Mouse (Mus musculus): Measurements from ENCODE around the gene Wwox.

Gene Wwox

DNA sequence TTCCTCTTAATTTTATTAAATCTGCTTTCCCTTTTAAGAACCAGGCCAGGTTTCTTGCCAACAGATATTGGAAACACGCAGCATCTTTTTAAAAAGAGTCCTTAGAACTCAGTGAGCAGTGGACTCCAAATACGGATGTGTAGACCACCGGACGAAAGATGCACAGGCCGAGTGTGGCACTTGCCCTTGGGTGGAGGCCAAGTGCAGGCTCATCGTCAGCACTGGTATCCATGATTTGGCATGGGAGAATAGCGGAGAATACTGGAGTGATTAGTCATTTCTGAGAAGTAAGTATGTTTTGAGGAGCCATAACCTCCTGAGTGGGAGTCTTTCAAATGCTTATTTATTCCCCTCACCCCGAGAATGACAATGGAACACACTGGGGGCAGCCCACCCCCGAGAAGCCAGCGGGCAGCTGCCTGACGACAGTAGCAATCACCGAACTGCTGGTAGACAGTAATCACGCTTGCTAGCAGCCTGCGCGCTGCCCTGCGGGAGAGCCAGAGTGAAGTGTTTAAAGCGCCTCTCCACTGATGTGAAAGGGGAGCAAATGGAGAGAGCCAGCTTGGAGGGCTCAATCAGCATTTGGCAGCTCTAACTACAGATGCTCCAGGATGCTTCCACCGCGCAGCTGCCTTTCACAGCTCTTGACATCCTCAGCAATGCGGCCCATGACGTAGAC lies 29.2 kb downstream of the Wwox start:
- DNase-seq (ENCODE audit: low spot score in 2 of 2): no peak

DNA sequence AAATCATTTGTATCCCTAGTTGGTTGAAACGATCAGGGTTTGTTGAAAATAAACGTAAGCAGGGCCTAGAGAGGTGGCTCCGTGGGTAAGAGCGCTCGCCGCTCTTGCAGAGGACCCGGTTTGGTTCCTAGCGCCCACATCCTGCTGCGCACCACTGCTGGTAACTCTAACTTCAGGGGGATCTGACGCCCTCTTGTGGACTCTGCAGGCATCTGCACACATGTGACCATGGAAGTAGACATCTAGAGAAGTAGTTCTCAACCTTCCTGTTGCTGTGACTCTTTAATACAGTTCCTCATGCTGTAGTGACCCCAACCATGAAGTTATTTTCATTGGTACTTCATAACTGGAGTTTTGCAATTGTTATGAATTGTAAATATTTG lies 29.7 kb downstream of the Wwox start:
- DNase-seq (ENCODE audit: low spot score in 2 of 2): no peak

DNA sequence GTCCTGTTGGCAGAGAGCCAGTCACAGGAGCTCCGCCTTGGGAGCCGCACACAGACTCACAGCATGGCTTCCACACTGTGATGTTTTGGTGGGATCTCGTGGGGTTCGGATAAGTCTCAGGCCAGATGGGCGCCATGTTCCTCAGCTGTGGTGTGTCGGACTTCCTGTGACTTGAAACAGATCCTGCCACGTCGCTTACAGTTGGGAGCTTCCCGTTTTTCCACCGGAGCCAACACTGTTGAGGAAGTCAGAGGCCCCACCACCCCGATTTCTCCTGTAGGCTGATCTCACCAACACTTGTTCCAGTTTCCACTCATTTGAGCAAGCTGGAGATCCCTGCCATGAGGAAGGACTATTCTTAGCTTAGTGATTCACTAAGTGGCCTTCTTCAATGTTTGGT lies 34.1 kb downstream of the Wwox start:
- no peak for DNase-seq (ENCODE audit: low spot score in 2 of 2)

DNA sequence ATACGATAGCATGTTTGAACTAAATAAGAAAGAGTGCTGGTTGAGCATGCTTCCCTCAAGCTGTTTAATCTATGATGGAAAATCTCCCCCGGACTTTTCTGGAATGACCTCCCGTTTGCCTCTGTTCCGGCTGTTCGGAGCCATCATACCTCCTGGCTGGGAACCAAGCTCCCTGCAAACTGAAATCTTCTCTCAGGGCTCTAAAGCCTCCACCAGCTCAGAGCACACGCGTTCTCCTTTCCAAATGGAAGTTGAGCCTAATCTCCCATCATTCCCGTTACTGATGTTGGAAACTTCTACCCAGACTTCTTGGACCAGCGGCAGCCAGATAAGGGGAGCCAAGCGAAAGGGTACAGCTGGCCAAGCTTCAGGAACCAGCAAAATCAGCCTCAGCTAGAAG lies 37.5 kb downstream of the Wwox start:
- no peak for DNase-seq (ENCODE audit: low spot score in 2 of 2)

DNA sequence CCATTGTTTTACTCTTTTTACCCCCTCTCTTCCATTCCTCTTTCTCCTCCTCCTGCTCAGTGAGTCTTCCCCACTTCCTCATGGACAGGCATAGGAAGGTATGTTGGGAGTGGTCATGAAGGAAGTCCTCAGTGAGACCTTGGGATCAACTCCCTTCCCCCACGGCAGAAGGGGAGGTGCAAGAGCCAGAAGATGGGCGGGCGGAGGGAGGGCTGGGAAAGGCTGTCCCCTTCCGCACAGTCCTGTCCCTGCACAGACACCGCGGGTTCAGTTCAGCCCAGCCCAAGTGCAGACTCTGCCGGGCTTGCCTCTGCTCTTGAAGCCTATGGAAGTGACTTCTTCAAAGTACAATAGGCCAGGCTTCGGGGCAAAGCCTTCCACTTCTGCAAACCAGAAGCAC lies 38.3 kb downstream of the Wwox start:
- DNase-seq (ENCODE audit: low spot score in 2 of 2): no peak

DNA sequence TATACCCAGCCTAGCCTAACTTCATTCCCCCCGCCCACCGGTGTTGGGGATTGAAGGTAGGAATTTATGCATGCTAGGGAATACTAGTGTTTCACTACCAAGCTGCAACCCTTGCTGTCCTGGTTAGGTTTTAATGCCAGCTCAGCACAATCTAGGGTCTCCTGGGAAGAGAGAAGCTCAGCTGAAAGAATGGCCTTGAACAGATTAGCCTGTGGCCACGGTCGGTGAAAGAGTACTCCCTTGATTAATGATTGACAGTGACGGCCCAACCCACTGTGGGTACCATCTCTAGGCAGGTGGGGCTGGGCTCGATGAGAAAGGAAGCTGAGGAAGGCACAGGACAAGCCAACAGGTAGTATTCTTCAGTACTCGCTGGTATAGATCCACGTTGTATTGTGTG lies 40.3 kb downstream of the Wwox start:
- no peak for DNase-seq (ENCODE audit: low spot score in 2 of 2)

DNA sequence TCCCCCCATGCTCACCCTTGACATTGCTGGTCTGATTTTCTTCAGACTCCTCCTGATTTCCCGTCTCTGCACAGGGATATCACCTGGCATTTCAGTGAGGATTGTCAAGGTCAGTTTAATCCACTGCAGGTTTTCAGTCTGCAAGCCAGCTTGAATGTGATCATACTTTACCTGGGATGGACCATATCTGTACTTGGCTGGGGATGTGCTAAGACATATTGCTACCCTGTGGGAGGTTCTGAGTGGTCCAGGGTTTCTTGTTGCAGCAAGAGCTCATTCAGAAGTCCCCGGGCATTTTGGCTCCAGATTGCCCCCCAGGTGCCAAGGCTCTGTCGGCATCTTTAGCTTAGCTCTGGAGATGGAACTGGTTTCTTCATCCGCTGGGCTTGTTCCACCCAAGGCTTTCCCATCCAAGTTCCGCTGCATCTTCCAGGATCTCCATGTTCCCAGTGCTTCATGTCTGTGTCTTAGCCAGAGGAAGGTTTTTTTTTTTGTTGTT lies 52.3 kb downstream of the Wwox start:
- no peak for DNase-seq (ENCODE audit: low spot score in 2 of 2)

DNA sequence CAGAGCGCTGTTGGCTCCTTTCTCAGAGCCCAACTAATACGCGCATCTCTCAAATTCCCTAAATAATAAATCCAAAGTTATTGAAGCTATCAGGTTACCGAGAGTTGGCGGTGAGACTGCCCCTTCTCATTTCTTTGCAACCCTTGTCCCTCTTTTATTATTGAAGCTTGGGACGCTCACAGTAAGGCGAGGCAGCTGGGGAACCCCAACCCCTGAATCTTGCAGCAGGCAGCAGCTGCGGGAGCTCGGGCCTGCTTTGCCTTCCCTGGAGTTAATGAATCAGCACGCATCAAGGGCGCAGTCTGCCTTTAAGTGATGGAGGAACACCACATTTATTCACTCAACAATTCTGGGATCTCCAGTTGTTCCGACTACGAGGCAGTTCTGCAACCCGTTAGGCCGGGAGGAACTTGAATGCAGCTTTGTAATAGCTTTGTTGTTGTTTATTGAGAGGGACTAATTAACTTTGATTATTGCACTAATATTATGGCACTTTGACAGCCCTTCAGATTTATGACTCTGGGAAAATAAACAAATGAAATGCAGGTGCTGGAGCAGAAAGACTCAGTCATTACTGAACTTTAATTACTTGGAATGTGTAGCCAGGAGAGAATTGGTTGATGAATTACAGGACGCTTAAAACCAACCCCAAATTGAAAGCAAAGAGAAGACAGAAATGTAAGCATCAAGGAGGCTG lies 60.1 kb downstream of the Wwox start:
- no peak for DNase-seq (ENCODE audit: low spot score in 2 of 2)

DNA sequence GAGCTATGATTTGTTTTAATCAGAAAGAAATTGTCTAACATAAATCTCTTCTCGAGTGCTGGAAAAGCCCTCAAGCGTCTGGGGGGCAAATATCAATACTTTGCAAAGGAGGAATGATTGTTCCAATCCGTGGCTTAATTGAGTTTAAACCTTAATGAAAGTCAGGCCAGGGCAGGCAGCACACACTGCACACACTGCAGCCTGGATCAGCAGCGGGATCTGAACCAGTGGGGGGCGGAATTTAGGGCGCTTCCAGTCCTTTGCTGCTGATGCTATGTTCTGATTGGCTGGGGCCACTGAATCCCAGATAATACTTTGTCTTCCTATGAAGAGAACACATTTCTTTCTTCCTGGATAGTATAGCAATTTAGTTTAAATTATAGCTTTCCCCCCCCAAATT lies 62.5 kb downstream of the Wwox start:
- no peak for DNase-seq (ENCODE audit: low spot score in 2 of 2)

DNA sequence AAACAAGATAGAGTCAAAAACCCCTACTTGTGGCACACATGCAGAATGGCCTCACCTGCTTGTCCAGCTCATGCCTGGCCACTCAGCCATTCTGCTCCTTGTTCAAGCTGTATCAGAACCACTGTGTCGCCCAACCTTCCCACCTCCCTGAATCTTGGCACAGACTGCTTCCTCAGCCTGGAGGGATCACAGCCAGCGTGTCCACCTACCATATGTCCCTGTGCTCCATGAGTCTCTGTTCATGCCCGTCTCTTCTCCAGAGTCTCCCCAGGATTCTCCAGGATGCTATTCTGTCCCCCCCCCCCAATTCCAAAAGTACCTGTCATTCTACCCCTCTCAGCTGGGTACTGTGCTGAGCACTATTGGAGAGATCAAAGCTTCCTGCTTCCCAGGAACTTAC lies 63.7 kb downstream of the Wwox start:
- DNase-seq (ENCODE audit: low spot score in 2 of 2): no peak

DNA sequence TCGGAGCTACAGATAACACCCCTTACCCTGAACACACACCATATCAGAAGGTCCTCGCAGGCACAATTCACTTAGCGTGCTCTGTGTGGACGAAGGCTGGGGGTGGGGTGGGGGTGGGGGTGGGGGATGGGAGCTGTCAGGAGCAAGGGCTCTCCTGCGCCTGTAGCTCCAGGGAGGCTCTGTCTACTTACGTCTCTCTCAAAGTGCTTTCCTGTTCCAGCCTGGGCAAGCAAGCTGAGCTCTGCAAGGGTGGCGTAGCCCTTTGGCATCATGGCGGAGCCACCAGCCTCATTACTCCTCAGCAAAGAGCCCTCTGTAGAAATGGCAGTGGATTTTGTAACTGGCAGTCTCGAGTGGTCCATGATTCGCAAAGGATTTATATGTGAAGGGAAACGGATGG lies 65.4 kb downstream of the Wwox start:
- no peak for DNase-seq (ENCODE audit: low spot score in 2 of 2)

DNA sequence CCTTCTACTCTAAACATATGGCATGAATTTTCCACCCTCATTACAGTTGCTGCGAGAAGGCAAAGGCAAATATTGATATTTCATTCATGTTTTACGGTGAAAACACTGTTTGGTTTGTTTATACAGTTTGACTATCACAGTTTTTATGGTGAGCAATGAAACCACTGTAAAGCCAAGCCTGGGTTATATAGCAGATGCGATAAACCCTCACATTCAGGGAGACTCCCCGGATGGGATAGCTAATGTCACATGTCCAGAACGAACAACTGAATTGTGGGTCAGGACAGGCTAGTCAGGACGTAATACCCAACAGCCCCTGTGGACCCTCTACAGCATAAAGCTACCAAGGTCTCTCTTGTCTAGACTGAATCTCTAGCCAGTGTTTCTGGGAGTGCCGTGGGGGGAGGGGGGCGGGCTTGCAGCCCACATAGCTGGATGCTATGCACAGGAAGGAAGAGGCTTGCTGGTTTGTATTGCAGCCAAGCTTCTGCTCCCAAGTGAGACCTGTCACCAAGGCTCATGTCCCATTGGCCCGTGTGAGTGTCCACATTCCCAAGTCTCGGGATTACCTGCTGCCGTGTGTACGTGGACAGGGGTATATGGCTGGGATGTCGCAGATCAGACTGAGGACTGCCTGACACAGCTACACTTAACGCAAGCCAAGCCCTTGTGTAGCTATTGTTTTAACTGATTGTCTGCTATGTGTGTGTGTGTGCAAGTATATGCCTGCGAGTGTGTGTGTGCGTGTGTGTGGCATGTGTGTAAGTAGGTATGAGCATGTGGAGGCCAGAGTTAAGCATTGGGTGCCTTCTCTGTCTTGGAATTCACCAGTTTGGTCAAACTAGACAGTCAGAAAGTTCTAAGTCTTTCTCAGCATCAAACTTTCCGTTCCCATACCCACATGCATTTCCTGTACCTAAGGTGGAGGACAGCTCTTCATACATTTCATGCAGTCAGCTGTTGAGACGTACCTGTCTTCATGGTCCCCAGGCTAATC lies 66.2 kb downstream of the Wwox start:
- no peak for DNase-seq (ENCODE audit: low spot score in 2 of 2)

DNA sequence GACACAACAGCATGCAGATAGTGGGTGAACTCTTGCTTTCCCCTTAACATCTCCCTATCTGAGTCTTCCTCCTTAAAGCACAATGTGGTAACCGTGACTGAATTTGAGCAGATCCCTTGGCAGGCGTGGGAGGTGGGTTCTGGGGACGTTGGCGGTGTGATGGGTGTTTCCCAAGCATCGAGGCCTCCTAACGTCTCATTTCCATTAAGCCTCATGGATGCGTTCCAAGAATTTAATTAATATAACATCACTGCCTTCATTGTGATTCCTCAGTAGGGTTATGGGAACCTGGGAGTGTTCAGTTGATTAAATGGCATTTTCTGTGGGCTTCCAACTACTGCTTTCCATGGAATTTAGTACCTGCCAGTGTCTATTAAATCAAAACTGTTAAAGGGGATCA lies 67.9 kb downstream of the Wwox start:
- DNase-seq (ENCODE audit: low spot score in 2 of 2): no peak

DNA sequence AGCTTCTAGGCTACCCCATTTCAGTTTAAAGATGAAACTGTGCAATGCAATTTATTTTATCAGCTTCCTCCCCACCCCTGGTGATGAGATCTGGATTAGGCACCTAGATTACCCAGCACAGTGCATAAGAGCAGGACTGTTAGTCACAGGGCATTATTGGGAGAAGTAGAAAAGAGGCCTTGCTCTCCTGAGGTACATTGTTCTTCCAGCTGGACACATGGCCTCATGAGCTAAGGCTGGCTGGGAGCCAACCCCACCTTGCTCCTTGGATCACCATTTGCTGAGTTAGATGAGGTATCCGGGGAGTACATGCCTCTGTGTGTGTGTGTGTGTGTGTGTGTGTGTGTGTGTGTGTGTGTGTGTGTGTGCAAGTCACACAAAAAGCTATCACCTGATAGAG lies 70.8 kb downstream of the Wwox start:
- DNase-seq (ENCODE audit: low spot score in 2 of 2): no peak

DNA sequence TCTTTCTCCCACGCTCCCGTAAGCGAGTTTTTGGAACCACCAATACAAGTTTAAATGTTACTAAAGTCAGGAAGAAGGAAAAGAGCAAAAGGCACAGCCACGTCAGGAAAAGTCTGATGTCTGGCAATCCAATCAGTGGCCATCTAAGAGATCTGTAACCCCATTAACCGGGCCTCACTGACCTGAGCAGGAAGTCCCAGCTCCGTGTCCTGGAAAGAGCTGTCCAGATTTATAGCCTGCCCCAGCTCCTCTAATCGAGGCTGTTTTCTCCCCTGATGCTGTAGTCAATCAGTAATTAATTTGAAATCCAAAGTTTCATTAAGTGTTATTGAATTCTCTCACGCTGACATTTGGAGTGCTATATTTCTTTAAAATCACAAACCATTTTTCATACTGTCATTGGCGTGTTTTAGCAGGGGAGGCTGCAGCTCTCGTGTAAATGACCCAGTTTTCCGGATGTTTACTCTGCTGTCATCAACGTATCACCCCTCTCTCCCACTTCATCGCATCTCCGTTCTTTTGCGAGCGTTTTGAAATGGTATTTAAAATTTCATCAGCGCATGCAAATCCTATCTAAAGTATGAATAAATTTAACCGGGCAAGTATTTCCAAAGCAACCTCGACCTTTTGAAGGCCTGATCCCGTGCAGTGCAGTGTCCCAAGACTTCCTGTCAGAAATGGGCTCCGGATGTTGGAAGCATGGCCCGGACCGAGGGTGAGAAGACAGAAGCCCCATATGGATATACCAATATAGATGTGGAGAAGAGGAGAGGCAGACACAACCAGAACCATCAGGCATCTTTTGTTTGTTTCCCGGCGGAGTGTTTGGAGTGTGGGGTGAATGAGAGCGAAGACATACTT lies 72.8 kb downstream of the Wwox start:
- no peak for DNase-seq (ENCODE audit: low spot score in 2 of 2)

DNA sequence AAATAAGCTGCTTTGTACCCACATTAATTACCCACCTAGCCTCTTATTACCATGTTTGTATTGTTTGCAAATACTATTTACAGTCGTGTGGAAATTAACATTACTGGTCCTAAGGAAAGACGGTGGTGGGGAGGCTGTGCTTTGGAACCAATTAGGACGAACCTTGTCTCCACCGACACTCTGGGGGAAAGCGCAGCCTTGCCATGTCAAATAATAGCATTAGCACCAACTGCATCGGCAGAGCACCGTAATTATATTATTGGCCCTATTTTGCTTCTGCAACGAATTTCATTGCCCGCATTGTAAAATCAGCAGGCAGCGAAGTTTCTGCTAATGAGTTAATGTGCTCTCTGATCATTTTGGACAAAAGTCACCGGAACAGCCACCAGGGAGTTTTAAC lies 75.2 kb downstream of the Wwox start:
- no peak for DNase-seq (ENCODE audit: low spot score in 2 of 2)

DNA sequence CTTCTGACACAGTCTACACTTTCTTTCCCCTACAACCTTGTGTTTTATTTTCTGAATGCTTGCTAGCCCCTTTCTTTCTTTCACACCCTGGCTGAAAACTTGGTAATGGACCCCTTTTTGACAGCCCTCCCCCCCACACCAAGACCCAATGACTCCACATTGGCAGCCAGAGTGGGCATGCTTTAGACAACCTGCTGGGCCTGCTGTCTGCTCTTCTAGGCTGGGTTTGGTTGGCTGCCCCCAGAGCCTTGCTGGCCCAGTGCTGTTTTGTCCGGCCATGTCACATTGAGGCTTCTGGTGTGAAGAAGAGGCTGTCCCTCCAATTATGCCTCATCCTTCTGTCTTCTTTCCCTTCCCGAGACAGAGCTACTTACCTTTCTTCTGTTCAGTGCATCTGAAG lies 83.6 kb downstream of the Wwox start:
- DNase-seq (ENCODE audit: low spot score in 2 of 2): no peak

DNA sequence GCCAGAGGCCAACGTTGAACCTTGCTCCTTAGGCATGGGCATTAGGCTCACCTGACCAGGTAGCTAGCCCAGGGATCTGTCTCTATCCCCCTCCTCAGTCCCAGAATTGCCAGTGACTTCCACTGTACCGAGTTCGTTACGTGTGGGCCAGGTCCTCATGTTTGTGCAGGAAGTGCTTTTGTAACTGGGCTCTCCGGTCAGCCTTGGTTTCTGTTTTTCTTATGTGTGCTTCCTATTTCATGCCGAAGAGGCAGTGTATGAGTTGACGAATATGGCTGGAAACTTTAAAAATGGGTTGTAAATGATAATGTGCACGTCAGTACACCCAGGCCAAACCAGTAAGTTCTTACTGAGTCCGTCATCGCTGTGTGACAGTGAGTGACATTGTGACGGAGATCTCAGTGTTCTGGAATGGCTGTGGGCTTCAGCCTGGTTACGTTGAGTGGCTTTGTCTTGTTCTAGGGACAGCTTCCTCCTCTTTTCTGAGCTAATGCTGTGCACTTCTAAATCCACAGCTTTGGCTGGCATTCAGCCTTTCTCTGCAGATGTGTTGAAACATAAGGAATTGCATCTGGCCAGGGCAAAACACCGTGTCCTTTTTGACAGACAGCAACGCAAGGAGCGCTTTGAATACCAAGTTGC lies 87.3 kb downstream of the Wwox start:
- no peak for DNase-seq (ENCODE audit: low spot score in 2 of 2)

DNA sequence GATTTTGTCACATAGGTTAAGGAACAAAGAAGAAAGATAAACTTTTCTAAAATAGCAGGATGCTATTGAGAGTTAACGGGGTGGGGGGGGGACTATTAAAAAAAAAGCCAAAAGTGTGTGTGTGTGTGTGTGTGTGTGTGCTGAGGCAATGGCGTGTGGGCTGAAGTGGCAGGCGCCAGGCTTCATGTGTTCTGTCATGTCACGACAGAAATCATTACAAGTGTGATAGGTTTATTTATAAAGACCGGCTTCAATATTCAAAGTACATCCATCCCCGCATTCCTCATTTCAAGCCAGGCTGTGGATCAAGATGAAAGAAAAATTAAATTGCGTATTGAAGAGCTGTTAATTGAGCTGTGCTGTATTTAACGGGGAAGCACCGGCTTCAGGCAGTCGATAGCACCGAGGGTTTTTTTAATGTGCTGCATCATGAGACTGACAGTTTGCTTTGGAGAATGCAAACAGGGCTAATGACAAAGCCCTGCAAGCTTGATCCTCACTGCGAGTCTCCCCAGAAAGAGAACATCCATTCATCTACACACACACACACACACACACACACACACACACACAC lies 88.3 kb downstream of the Wwox start:
- DNase-seq (ENCODE audit: low spot score in 2 of 2): no peak

DNA sequence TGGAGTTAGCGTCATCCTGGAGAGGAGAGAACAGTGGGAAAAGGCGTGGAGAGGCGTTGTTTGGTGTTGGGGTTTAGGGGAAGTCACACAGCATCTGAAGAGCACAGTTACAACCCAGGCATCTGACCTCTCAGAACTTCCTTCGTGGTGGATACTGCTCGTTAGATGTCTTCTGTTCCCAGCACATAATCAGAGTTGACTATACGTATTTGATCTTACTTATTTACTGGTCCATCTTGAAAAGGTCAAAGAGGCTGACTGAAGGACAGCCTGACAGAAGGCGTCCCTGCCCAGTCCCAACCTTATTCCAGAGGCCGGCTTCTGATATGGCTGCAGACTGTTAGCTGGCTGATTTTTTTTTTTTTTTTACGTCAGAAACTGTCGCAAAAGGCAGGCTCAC lies 90.1 kb downstream of the Wwox start:
- DNase-seq (ENCODE audit: low spot score in 2 of 2): no peak

DNA sequence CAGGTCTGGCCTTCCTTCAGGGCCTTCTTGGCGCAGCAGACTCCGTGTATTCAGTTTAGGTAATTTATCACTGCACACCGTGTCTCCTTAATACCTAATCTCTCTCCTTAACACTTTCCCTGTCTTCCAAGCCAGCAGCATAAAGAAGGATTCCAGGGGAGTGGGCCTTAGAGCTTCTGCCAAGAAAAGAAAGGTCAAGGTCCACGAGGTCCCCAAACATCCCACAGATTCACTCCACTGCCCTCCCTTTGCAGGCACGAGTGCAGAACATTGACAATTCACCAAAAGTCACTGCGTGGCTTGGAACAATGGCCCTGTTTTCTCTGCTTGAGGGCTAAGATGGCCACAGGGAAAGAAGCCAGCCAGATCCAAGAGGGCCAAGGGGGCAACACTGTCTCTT lies 96.7 kb downstream of the Wwox start:
- no peak for DNase-seq (ENCODE audit: low spot score in 2 of 2)
